Mouse (Mus musculus): Measurements from ENCODE around the gene Hps4. TPM values are rescaled to one million over a fixed set of nuclear protein-coding genes. Genes with fewer than 3 reads are reported as not detected.

Gene Hps4
- polyA plus RNA-seq, 1 experiment from 2014 or later: 37.8 TPM

GRCm38 (mm10) chr5:112325546-112326445, 17.1 kb upstream of the Hps4 start, which contains the start of gene Tfip11:
Tfip11 (plus strand) TSS chr5:112326358.
- ATAC-seq (ENCODE audit: low read depth): peak; percentile 90
- 9% methylated on average over 48 of the region's 48 CpGs for WGBS
- peak within 1 kb of the TSS; percentile 84 for H3K9ac ChIP-seq
- no peaks in the 10 kb centered on the region for H3K9me3 ChIP-seq
- peak within 1 kb of the TSS; percentile 98 for H3K4me3 ChIP-seq
- peaks cover 25% of the 10 kb centered on the region for H3K4me1 ChIP-seq (replicated peaks)
- no peaks in the 10 kb centered on the region for H3K27me3 ChIP-seq
- H3K4me2 ChIP-seq: peak within 1 kb of the TSS; percentile 86
- H3K27ac ChIP-seq (replicated peaks): peak within 1 kb of the TSS; percentile 90
- H3K36me3 ChIP-seq: peaks cover 30% of the 10 kb centered on the region

DNA sequence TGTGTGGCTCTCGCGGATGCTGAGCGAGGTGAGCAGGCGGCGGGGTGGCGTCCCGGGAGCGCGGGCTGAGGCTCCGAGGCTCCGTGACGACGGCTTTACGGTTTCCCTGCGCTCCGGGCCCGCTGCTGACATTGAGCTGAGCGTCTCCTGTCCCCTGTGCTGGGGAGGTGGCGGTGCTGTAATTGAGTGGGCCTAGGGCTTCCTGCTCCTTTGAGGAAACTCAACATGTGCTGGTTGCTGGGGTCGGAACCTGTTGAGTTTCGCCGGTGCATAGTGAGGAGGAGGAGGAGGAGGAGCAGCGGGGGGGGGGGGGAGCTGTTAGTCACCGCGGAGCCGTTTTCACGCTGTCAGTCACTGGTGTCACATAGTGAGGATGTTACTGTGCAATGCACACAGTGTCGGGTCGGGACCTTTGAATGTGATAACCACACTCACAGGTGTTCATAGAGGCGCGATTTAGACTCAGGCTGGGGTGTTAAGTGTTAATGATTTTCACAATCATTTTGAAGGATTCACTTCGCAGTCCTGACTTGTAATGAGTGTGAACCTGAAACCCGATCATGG, 16.4 kb upstream of the Hps4 start:
- Histone ChIP-seq H3K9ac (peak overlapping the region; percentile 84), H3K36me3 (peaks cover 38% of the 10 kb centered on the region), H3K4me3 (peak overlapping the region; percentile 98), H3K27me3 (no peaks in the 10 kb centered on the region), H3K9me3 (no peaks in the 10 kb centered on the region), H3K4me2 (peak overlapping the region; percentile 86), H3K4me1 (replicated peaks) (peaks cover 25% of the 10 kb centered on the region), H3K27ac (replicated peaks) (peak overlapping the region; percentile 40; the same call in 1 of the 2 replicates)
- 2% methylated on average over 33 of the region's 33 CpGs for WGBS
- peak; percentile 77 for ATAC-seq (ENCODE audit: low read depth)

DNA sequence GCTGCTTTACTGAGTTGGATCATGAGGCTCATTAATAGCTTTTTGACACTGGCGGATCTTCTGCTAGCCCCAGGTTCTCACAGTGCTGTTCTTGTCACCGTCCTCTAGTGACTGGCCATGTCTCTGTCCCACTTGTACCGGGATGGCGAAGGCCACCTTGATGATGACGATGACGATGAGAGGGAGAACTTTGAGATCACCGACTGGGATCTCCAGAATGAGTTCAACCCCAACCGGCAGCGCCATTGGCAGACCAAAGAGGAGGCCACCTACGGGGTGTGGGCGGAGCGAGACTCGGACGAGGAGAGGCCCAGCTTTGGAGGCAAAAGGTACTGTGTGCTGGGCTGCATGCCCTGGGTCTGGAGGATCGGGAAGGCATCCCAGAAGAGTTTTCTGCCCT, 15.0 kb upstream of the Hps4 start:
- ATAC-seq (ENCODE audit: low read depth): no peak
- Histone ChIP-seq H3K9ac (0 out of 2 replicates have a peak overlapping the region, but pooled peaks have one; percentile 3), H3K4me2 (no peak overlapping the region), H3K4me3 (no peak overlapping the region), H3K4me1 (replicated peaks) (peaks cover 25% of the 10 kb centered on the region), H3K27me3 (no peaks in the 10 kb centered on the region), H3K9me3 (no peaks in the 10 kb centered on the region), H3K36me3 (peaks cover 51% of the 10 kb centered on the region), H3K27ac (replicated peaks) (no peak overlapping the region)
- 92% methylated on average over 15 of the region's 15 CpGs for WGBS

GRCm38 (mm10) chr5:112329805-112330564, 12.9 kb upstream of the Hps4 start:
- H3K9ac ChIP-seq: no peak overlapping the region
- H3K27ac ChIP-seq (replicated peaks): no peak overlapping the region
- 94% methylated on average over 14 of the region's 14 CpGs for WGBS
- H3K27me3 ChIP-seq: no peaks in the 10 kb centered on the region
- H3K9me3 ChIP-seq: no peaks in the 10 kb centered on the region
- peaks cover 72% of the 10 kb centered on the region for H3K36me3 ChIP-seq
- H3K4me1 ChIP-seq (replicated peaks): peaks cover 25% of the 10 kb centered on the region
- no peak for ATAC-seq (ENCODE audit: low read depth)
- no peak overlapping the region for H3K4me3 ChIP-seq
- H3K4me2 ChIP-seq: no peak overlapping the region

DNA sequence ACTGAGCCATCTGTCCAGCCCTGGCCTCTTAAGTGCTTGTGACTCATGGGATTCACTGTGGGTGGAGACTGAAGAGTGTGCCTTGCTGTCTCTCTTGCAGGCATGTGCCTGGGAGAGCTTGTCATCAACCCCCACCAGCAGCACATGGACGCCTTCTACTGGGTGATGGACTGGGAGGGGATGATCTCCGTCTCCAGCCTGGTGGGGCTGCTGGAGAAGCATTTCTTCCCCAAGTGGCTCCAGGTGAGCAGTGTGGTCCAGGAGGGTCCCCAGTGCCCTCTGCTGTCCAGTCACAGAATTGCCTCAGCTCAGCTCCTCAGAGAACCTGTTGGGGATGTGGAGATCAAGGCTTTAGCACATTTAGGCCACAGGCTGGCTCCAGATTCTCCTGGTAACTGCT, 7.4 kb upstream of the Hps4 start:
- Histone ChIP-seq H3K27me3 (no peaks in the 10 kb centered on the region), H3K9ac (no peak overlapping the region), H3K4me1 (replicated peaks) (no peaks in the 10 kb centered on the region), H3K4me3 (no peak overlapping the region), H3K36me3 (peaks cover 93% of the 10 kb centered on the region), H3K4me2 (no peak overlapping the region), H3K9me3 (no peaks in the 10 kb centered on the region), H3K27ac (replicated peaks) (no peak overlapping the region)
- 22% methylated on average over 2 of the region's 2 CpGs for WGBS
- no peak for ATAC-seq (ENCODE audit: low read depth)

GRCm38 (mm10) chr5:112337004-112337403, 5.9 kb upstream of the Hps4 start:
- WGBS: 91% methylated on average over 22 of the region's 22 CpGs
- ATAC-seq (ENCODE audit: low read depth): no peak
- Histone ChIP-seq H3K9ac (no peak overlapping the region), H3K4me3 (no peak overlapping the region), H3K4me1 (replicated peaks) (peaks cover 11% of the 10 kb centered on the region), H3K27ac (replicated peaks) (no peak overlapping the region), H3K27me3 (no peaks in the 10 kb centered on the region), H3K36me3 (peaks cover 78% of the 10 kb centered on the region), H3K4me2 (no peak overlapping the region), H3K9me3 (no peaks in the 10 kb centered on the region)

GRCm38 (mm10) chr5:112339215-112339614, 3.7 kb upstream of the Hps4 start:
- Histone ChIP-seq H3K9ac (no peak overlapping the region), H3K4me2 (no peak overlapping the region), H3K36me3 (peaks cover 55% of the 10 kb centered on the region), H3K4me1 (replicated peaks) (peaks cover 27% of the 10 kb centered on the region), H3K9me3 (no peaks in the 10 kb centered on the region), H3K27me3 (no peaks in the 10 kb centered on the region), H3K4me3 (no peak overlapping the region), H3K27ac (replicated peaks) (no peak overlapping the region)
- WGBS: 64% methylated on average over 7 of the region's 7 CpGs
- no peak for ATAC-seq (ENCODE audit: low read depth)

GRCm38 (mm10) chr5:112343205-112343595, 317 bp downstream of the Hps4 start:
- Histone ChIP-seq H3K27ac (replicated peaks) (peak overlapping the region; percentile 64; the same call in 1 of the 2 replicates), H3K4me3 (peak overlapping the region; percentile 93), H3K27me3 (no peaks in the 10 kb centered on the region), H3K36me3 (peaks cover 27% of the 10 kb centered on the region), H3K4me2 (peak overlapping the region; percentile 88), H3K9me3 (no peaks in the 10 kb centered on the region), H3K4me1 (replicated peaks) (peaks cover 52% of the 10 kb centered on the region), H3K9ac (peak overlapping the region; percentile 91)
- 0% methylated on average over 24 of the region's 24 CpGs for WGBS
- peak; percentile 78 for ATAC-seq (ENCODE audit: low read depth)

DNA sequence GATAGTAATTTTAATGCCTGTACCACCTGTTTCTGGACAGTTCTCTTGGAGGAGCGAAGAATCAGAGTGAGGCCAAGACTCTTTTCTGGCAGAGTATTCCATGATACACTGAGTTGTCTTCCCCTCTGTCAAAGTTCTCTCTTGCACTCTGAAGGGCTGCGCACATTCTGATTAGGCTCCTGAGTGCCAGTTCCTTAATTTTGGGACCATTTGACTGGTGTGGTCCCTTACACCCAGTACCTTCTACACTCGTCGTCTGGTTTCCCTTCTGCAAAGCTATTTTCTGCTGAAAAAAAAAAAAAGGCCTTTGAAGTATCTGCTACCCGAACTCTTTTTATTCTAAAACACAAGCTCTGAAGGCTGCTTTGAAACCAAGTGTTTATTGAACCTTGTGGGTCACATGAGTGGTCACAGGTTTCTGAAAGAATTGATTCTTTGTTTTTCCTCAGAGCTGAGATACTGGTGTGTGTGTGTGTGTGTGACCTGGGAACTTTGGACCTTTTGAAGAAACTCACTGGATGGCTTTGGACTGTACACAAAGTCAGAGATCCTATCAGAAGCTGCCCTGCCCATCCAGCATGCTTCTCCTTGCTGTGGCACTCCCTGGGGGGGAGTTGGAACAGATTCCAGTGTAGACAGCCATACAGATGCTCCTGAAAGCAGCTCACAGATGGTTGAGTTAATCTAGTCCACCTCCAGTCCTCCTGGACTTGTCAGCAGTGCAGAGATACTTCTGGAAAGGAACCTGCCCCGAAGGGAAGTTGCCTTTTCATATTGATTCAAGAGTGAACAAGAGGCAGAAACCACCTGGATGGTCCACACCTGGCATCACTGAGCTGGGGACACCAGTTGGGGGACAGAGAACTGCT, 1.4 kb downstream of the Hps4 start:
- no peak for ATAC-seq (ENCODE audit: low read depth)
- Histone ChIP-seq H3K9ac (peak overlapping the region; percentile 50), H3K27ac (replicated peaks) (no peak overlapping the region), H3K4me3 (no peak overlapping the region), H3K4me1 (replicated peaks) (peaks cover 52% of the 10 kb centered on the region), H3K4me2 (no peak overlapping the region), H3K27me3 (no peaks in the 10 kb centered on the region), H3K9me3 (no peaks in the 10 kb centered on the region), H3K36me3 (peaks cover 28% of the 10 kb centered on the region)
- 80% methylated on average over 6 of the region's 6 CpGs for WGBS

DNA sequence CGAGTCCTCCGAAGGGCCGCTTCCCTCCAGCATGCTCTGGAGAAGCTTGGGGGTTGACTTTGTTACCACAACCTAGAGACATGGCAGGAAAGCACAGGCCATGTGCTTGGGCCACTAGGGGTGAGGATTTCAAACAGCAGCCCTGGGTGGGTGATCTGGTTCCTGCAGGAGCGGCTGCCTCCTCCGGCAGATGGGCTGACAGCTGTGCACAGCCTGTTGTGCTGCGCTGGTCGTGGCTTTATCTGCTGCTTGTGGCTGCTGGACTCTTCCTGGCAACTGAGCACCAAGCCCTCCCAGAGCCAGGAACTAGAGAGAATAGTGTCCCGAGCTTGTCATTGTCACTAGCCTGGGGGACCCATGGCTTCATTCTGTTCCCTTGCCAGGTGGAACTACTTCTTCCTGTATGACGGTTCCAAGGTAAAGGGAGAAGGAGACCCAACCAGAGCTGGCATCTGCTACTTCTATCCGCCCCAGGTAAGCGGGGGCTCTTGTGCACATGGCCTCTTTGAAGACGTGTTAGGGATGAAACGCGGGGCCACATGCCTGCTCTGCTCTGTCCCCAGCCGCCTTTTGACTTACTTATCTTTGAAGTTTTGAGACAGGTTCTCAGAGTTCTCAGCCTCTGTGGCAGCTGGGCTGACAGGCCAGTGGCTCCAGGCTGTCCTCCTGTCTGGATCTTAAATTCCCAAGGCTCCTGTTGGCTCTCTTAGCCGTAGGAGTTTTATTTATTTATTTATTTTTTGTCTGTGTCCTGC, 3.5 kb downstream of the Hps4 start:
- no peaks in the 10 kb centered on the region for H3K9me3 ChIP-seq
- H3K9ac ChIP-seq: peak overlapping the region; percentile 50
- no peak for ATAC-seq (ENCODE audit: low read depth)
- no peak overlapping the region for H3K4me3 ChIP-seq
- no peaks in the 10 kb centered on the region for H3K27me3 ChIP-seq
- no peak overlapping the region; the same call in 1 of the 2 replicates for H3K4me2 ChIP-seq
- H3K36me3 ChIP-seq: peaks cover 42% of the 10 kb centered on the region
- 85% methylated on average over 16 of the region's 16 CpGs for WGBS
- H3K27ac ChIP-seq (replicated peaks): no peak overlapping the region
- H3K4me1 ChIP-seq (replicated peaks): peaks cover 48% of the 10 kb centered on the region

DNA sequence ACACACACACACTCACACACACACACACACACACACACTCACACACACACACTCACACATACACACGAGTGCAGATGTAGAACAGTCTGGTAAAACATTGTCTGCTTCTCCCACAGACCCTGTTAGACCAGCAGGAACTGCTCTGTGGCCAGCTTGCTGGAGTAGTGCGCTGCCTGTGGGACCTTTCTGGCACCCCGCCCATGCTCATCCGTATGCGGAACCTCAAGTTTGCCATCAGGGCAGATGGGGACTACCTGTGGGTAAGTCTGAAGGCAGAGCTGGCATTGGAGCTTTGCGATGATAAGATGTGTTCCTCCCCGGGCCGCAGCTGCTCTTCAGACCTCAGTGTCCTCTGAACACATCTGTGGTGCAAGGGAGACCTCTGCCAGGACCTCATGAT, 6.3 kb downstream of the Hps4 start:
- no peak overlapping the region for H3K4me3 ChIP-seq
- 0 out of 2 replicates have a peak, but pooled peaks have one; percentile 19 for ATAC-seq (ENCODE audit: low read depth)
- H3K4me2 ChIP-seq: no peak overlapping the region
- WGBS: 82% methylated on average over 8 of the region's 8 CpGs
- H3K4me1 ChIP-seq (replicated peaks): peaks cover 26% of the 10 kb centered on the region
- peaks cover 69% of the 10 kb centered on the region for H3K36me3 ChIP-seq
- no peaks in the 10 kb centered on the region for H3K9me3 ChIP-seq
- H3K27me3 ChIP-seq: no peaks in the 10 kb centered on the region
- H3K9ac ChIP-seq: no peak overlapping the region
- no peak overlapping the region for H3K27ac ChIP-seq (replicated peaks)

Data from neural tube, embryonic 13.5 days (tissue).